Mouse (Mus musculus) neural tube, postnatal 0 days (tissue): Measurements from ENCODE around the gene Mospd1. TPM values are rescaled to one million over a fixed set of nuclear protein-coding genes. Genes with fewer than 3 reads are reported as not detected.

Experiments used
- polyA plus RNA-seq: library from polyadenylated mRNA; unstranded; fragments of >200 nt; fragmentation: Nextera tagmentation; extraction: Ambion mirVana; gene quantifications from 2 replicates; pipeline ENCODE4 v1.2.1, GENCODE M21; 2015

Gene Mospd1
- polyA plus RNA-seq: 25.6 and 29.5 TPM in 2 replicates

DNA sequence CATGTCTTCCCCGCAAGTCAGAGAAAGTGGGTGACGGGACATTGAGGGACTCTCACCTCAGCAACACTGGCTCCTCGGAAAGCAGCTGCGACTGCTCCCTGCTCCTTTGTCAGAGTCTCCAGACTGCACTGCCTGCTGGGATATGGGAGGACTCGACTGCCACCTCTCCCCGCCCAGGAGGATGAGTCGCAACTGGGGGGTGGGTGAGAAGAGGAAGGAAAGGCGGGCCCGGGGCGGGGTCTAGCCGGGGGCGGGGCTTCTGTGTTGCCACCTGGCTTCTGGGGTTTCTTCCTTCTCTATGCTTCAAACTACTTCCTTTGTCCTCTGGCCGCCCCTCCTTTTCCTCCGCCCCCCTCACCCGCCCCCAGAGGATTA lies at the start of gene Mospd1:
Gene Mospd1, minus strand, starts transcription at position 137 of the 375 bp plus-strand sequence.

Other genes starting within 250 kb of the Mospd1 start
- gene Plac1, start 130.4 kb downstream of the Mospd1 start, polyA plus RNA-seq: 0.14 and 0.25 TPM in 2 replicates
- 3.0 and 3.2 TPM in 2 replicates for gene Fam122b, start 100.7 kb downstream of the Mospd1 start, polyA plus RNA-seq
- not detected in 2 replicates for gene Fam122c, start 97.1 kb downstream of the Mospd1 start, polyA plus RNA-seq
- not detected in 2 replicates for gene Etd, start 64.4 kb upstream of the Mospd1 start, polyA plus RNA-seq
- gene Rtl8c, start 237.5 kb upstream of the Mospd1 start, polyA plus RNA-seq: 273 and 293 TPM in 2 replicates
- gene Gm14597, start 238.5 kb upstream of the Mospd1 start, polyA plus RNA-seq: not detected in 2 replicates